Mouse (Mus musculus) layer of hippocampus, adult 11-12 months (tissue): Measurements from ENCODE around the gene Cd80.
"Not testable (repeated sequence)": the region's sequence is repeated elsewhere in the genome, so short reads cannot be mapped to it uniquely, and the experiment has no call there.

ENCODE experiments used
- DNase-seq: peaks from one replicate; pipeline ENCODE4 v3.0.0; 2022; ENCODE audit warnings: low spot score

Gene Cd80

GRCm38 (mm10) chr16:38455511-38456418, at the start of gene Cd80:
Cd80 (plus strand) TSS chr16:38455561.
- DNase-seq, result no peak

GRCm38 (mm10) chr16:38406293-38406692, 49.1 kb upstream of the Cd80 start:
- no peak for DNase-seq

- DNase-seq, result no peak
Measured at GRCm38 (mm10) chr16:38406708-38407107, 48.7 kb upstream of the Cd80 start.

- no peak for DNase-seq
Measured at GRCm38 (mm10) chr16:38407584-38407983, 47.8 kb upstream of the Cd80 start.

GRCm38 (mm10) chr16:38408416-38408815, 46.9 kb upstream of the Cd80 start:
- DNase-seq, result no peak

- DNase-seq, result no peak
Measured at GRCm38 (mm10) chr16:38414953-38415352, 40.4 kb upstream of the Cd80 start.

- DNase-seq, result no peak
Measured at GRCm38 (mm10) chr16:38425374-38425773, 30.0 kb upstream of the Cd80 start.

GRCm38 (mm10) chr16:38425799-38426198, 29.6 kb upstream of the Cd80 start:
- DNase-seq, result no peak

GRCm38 (mm10) chr16:38431446-38432185, 23.7 kb upstream of the Cd80 start:
- DNase-seq, result no peak

GRCm38 (mm10) chr16:38432498-38433425, 22.6 kb upstream of the Cd80 start, which contains the start of gene Pla1a:
Pla1a (minus strand) TSS chr16:38433145.
- DNase-seq, result no peak

- DNase-seq, result no peak
Measured at GRCm38 (mm10) chr16:38433514-38433913, 21.8 kb upstream of the Cd80 start.

- no peak for DNase-seq
Measured at GRCm38 (mm10) chr16:38434295-38434795, 21.0 kb upstream of the Cd80 start.

- no peak for DNase-seq
Measured at GRCm38 (mm10) chr16:38439190-38439589, 16.2 kb upstream of the Cd80 start.

- DNase-seq, result no peak
Measured at GRCm38 (mm10) chr16:38440403-38440802, 15.0 kb upstream of the Cd80 start.

- no peak for DNase-seq
Measured at GRCm38 (mm10) chr16:38441611-38442010, 13.8 kb upstream of the Cd80 start.

- no peak for DNase-seq
Measured at GRCm38 (mm10) chr16:38442216-38442615, 13.1 kb upstream of the Cd80 start.

- no peak for DNase-seq
Measured at GRCm38 (mm10) chr16:38443721-38444464, 11.5 kb upstream of the Cd80 start.

GRCm38 (mm10) chr16:38445046-38445445, 10.3 kb upstream of the Cd80 start:
- DNase-seq, result no peak

GRCm38 (mm10) chr16:38445576-38445975, 9.8 kb upstream of the Cd80 start:
- no peak for DNase-seq

GRCm38 (mm10) chr16:38446141-38446540, 9.2 kb upstream of the Cd80 start:
- not testable (repeated sequence) for DNase-seq

GRCm38 (mm10) chr16:38447366-38447765, 8.0 kb upstream of the Cd80 start:
- DNase-seq, result no peak
